Mouse (Mus musculus): ENCODE results near the gene Lrrc49. TPM values are rescaled to one million over a fixed set of nuclear protein-coding genes. Genes with fewer than 3 reads are reported as not detected.

Gene Lrrc49
- total RNA-seq, 2 experiments from 2014 or later = 4.1 to 4.3 TPM

DNA sequence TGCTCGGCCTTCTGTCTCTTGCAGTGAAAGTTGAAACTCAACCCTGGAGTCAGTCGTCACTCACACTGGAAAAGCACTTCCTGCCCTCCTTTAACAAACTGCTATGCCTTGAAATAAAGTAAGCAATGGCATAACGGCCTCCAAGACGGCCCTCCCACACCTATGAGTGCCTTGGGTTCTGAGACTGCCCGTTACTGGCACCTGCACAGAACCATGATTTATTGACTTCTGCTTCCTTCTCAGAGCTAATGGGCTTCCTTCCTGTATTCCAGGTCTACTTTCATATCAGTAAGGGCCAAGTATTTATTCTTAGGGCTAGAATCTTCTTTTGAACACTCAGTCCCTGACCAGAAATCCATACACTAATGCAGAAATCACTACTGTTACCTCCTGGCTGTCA lies 9.0 kb downstream of the Lrrc49 start:
- DNase-seq (ENCODE audit: low spot score) = no peak
- intact Hi-C loops (cut with DNase I) = no loop called here

DNA sequence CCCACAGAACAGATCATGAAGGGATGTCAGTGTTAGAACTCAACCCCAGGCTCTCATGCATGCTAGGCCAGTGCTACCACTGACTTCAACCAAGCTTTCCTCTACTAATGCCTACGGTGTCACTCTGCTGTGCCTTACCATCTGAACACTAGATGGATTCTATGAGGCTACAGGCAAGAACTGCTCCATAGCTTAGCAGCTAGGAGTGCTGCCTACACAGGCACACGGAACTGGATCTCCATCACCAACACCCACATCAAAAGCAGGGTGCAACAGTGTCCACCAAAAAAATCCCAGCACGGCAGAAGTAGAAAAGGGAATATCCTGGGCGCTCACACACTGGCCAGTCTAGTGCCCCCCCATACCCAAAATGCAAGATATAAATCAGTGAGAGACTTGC lies 11.5 kb downstream of the Lrrc49 start:
- intact Hi-C loops (cut with DNase I) = no loop called here
- DNase-seq (ENCODE audit: low spot score) = no peak

DNA sequence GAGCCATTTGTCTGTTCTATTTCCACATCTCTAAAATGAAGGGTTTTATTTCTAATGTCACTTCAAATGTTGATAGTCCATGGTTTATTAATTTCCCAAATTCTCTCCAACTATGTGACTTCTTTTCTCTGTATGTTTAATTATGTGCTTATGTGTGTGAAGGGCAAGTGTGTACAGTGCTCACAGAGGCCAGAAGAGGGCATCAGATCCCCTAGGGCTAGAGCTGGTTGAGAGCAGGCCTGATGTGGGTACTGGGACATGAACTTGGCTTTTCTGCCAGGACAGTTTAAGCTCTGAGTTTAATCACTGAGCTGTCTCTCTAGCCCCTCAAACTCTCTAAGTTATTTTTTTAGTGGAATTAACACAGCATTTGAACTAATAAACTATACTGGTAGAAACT lies 13.2 kb downstream of the Lrrc49 start:
- intact Hi-C loops (cut with DNase I) = no loop called here
- no peak for DNase-seq (ENCODE audit: low spot score)

DNA sequence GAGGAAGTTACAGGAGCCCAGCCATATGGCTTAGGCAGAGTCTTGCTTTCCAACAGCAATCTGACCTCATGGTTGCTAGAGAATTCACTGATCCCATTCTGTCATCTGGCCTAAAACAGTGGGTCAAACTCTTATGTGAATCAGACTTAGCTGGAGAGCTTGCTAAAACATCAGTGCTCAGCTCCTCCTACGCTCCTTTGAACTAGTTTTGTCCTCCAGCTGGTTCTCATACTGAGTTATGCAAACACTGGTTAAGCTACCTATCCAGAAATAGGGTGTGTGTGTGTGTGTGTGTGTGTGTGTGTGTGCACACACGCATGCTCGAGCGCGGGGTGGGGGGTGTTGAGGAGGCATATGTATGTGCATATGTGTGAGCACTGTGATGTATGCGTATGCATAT lies 15.4 kb downstream of the Lrrc49 start:
- DNase-seq (ENCODE audit: low spot score) = no peak
- intact Hi-C loops (cut with DNase I) = no loop called here

DNA sequence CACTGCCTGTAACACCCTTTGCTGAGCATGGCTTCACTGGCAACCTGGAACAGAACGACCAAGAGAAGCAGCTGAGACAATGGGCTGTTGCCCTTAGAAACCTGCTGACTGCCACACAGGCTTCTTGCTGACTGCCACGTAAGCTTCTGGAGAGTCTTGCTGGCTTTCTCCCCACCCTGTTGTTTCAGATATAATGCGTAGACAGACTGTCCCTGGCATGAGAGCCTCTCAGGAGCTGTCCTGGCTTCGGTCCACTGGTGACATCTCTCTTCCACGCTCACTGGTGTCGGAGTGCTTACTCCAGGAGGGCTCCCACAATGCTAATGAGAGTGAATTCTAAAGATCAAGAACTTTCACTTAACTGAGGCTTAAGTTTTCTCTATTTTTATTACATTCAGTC lies 19.1 kb downstream of the Lrrc49 start:
- intact Hi-C loops (cut with DNase I) = no loop called here

DNA sequence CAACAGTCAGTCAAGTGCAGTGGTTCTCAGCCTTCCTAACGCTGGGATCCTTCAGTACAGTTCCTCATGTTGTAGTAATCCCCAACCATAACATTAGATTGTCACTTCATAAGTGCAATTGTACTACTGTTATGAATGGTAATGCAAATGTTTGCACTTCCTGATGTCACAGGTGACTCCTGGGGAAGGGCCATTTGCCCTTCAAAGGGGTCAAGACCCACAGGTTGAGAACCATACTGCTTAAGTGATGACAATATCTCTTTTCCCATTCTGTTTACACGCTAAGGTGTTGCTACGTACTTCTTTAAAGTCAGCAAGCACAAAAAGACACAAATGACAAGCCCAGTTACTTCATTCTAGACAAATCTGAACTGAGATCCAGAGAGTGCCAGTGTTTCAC lies 22.4 kb downstream of the Lrrc49 start:
- intact Hi-C loops (cut with DNase I) = no loop called here
- no peak for DNase-seq (ENCODE audit: low spot score)

More for the DNA sequence above, 19.1 kb downstream of the Lrrc49 start:
- DNase-seq (ENCODE audit: low spot score) = no peak

DNA sequence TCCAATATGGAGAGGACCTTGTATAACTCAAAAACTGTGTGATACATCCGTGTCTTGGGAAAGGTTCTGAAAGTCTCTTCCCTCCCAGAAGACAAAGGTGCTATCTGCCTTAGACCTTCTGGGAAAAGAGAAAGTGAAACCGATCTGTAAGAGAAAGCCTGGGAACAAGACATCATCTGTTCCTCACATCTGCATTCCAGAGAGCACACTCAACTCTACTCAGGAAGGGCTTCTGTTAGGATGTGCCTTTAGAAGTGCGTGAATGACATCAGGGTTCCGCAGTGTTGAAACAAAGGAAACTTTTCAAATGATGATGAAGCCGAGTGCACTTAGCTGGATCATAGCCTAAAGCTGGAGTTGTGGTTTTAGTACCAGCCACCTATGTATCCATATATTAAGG lies 23.1 kb downstream of the Lrrc49 start:
- DNase-seq (ENCODE audit: low spot score) = no peak
- intact Hi-C loops (cut with DNase I) = no loop called here

DNA sequence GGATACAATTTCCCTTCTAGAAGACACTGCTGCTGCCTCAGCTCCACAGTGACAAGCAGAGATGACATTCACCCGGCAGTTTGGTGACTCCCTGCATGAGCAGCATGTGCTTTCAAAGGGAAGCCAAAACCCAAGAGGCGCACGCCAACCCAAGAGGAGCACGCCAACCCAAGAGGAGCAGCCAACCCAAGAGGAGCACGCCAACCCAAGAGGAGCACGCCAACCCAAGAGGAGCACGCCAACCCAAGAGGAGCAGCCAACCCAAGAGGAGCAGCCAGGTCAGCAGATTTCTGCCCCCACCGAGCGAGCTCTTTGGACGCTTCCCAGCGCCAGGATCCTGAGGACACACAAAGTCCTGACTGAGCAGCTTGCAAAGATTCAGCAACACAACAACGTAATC lies 23.6 kb downstream of the Lrrc49 start:
- DNase-seq (ENCODE audit: low spot score) = peak; percentile 6
- intact Hi-C loops (cut with DNase I) = no loop called here

DNA sequence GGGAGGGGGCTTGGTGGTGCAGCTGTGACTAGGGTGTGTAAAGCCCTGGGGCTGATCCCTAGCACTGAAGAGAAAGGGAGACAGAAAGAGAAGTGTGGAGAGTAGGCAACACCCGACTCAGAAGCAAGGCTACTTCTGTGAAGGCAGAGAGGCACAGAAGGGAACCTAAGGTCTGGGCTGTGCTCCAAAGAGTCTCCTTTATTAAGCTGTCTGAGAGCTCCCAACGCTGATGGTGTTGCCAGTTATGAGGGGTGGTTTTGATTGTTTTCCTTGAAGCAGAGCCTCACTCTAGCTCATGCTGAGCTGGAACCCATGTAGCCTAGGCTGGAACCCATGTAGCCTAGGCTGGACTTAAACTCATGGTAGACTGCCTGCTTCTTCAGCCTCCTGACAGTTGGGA lies 25.0 kb downstream of the Lrrc49 start:
- no peak for DNase-seq (ENCODE audit: low spot score)
- intact Hi-C loops (cut with DNase I) = no loop called here

DNA sequence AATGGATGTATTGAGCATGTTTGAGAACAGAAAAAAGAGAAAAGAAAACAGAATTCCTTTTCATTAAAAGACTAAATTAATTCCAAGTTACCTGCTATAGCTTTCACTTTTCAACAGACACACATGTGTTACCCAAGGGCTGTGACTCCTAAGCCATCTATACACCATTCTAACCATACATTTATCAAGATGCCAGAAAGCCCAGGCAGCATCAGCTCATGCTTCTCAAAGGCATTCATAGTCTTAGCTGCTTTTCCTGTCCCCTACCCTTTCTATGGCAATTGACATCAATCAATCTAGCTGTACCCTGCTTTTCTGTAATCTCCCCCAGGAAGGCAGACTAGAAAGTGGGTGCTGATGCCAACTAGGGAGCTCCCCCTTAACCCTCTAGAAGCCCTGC lies 34.4 kb downstream of the Lrrc49 start:
- DNase-seq (ENCODE audit: low spot score) = no peak
- intact Hi-C loops (cut with DNase I) = no loop called here

DNA sequence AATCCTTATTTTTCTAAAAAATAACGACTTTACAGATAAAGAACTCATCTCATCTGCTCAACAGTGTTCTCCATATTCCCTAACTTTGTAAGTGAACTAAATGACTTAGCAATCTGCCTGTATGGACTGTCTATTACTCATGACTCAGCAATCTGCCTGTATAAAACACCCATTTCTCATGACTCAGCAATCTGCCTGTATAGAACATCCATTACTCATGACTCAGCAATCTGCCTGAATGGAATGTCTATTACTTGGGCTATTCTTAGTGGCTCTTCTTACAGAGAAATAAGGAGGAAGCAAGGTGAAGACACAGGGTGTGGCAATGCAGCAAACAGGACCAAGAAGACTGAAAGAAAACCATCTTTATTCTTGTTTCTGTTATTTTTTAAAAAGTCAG lies 34.8 kb downstream of the Lrrc49 start:
- intact Hi-C loops (cut with DNase I) = no loop called here
- no peak for DNase-seq (ENCODE audit: low spot score)

DNA sequence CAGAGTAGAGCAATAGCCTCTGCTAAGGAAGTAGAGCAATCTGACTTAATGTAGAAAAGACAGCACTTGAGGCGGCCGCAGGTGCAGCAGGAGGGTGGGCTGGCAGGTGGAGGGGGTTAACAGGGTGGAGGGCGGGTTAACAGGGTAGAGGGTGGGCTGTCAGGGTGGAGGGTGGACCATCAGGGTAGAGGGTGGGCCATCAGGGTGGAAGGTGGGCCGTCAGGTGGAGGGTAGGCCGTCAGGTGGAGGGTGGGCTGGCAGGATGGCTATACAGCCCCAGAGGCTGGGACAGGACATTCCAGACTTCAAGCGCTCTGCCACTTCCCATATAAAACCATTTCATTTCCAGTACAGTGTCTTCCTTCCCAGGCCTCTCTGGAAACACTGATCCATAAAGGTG lies 37.7 kb downstream of the Lrrc49 start:
- intact Hi-C loops (cut with DNase I) = no loop called here

DNA sequence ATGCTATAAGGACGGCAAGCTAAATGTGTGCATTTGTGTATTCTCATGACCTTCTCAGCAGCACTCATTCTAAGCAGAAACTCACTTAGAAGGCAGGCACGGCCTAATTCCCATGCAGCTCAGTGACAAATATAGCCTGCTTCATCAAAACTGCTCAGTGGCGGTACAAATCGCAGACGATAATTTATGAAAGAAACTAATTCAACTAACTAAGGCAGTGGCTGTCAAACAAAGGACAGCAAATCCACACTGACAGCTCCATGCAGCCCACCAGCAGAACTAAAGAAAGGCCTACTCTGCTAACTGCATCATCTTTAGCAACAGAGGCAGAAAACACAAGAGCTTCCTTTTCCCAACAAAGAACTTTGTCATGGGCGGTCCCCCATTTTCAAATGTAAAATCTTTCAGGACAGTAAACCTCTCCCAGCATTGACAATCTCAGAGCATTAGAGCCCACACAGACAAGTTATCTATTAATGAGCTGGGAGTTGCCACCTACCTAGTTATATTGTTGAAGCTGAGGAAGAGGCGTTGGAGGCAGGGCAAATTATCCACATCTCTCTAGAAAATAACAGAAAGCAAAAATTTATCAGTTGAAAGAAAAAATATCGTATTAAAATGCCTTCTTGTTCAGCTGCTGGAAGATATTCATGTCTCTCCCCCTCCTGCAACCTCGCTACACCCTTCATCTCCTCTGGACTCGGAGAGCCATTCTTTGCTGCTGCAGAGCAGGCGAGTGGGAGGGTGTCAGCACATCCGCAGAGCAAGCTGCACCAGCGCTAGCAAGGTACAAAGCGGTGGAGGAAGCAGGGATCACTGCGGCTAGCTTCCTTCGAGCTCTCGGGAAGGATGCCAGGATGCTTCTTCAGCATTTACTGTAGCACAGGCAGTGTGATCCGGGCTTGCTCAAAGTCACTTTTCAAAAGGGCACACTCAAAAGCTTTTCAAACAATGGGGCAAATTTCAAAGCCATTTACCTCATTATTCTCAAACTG lies 38.7 kb downstream of the Lrrc49 start:
- intact Hi-C loops (cut with DNase I) = no loop called here
- DNase-seq (ENCODE audit: low spot score) = no peak

More for the DNA sequence above, 37.7 kb downstream of the Lrrc49 start:
- no peak for DNase-seq (ENCODE audit: low spot score)

DNA sequence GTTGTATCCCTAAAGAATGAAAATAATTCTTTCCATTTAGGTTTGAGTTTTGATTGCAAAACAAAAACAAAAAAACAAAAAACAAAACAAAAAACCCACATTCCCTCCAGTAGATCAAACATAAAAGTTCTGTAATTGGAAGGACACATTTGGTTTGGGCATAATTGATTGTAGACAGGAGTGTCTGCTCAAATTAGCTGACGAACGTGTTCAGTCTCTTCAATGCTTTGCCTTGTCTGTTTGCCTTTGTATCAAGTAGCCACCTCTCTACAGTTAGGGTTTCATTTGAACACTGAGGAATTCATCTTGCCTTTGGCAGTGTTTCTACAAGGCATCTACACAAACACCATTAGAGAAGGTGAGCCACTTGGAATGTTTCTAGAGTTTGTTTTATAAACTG lies 54.4 kb downstream of the Lrrc49 start:
- intact Hi-C loops (cut with DNase I) = no loop called here

DNA sequence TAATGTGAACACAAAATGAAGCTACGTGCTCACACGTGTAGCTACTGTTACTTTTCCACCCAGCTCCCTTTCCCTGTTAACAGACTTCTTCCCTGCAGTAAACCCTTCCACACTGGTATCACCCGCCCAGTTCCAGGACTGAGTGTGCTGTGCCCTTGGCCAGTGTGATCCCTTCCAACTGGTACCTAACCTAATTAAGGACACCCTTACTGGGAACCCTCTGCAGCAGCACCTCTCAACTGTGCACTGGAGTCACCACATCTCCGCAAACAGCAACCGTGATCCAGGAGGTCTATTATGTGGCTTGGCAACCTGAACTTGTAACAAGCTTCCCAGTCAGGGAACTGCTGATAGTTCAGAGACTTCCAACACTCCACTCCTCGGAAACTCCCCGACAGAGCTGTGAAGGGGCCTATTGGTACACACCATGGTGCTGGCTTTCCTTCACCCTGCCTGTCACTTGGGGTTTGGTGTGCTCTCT lies 61.6 kb downstream of the Lrrc49 start:
- no peak for DNase-seq (ENCODE audit: low spot score)
- intact Hi-C loops (cut with DNase I) = no loop called here

More for the DNA sequence above, 54.4 kb downstream of the Lrrc49 start:
- DNase-seq (ENCODE audit: low spot score) = no peak

DNA sequence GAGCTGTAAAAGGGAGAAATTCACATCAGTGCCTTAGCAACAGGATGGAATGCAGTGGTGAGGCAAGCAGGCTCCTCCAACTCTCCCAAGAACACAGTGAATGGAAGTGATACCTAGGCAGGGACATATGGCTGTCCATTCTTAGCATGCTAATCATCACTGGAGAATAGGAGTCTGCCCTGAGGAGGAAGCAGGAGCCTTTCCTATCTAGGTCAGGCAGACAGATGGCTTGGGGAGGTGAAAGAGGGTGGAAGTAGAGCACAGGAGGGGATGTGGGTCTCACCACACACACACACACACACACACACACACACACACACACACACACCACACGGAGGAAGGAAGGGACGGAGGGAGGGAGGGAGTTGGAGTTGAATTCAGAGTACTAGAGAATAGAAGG lies 62.1 kb downstream of the Lrrc49 start:
- intact Hi-C loops (cut with DNase I) = no loop called here
- no peak for DNase-seq (ENCODE audit: low spot score)

DNA sequence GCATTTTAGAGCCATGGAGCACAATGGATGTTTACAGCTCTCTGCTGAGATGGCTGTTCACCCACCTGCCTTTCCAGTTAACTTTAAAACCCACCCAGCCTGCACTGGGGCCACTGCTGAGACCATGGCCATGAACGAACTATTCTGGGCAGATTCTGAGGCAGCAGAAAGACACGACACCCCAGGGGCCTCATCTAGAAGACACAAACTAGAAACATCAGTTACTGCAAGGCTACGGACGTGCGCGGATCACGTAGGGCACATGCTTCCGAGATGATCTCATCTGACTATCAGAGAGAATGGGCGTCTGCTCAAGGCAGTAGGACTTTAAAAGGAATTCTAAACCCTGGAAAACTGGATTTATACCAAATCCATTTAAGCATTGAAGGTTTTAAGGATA lies 71.0 kb downstream of the Lrrc49 start:
- intact Hi-C loops (cut with DNase I) = no loop called here

DNA sequence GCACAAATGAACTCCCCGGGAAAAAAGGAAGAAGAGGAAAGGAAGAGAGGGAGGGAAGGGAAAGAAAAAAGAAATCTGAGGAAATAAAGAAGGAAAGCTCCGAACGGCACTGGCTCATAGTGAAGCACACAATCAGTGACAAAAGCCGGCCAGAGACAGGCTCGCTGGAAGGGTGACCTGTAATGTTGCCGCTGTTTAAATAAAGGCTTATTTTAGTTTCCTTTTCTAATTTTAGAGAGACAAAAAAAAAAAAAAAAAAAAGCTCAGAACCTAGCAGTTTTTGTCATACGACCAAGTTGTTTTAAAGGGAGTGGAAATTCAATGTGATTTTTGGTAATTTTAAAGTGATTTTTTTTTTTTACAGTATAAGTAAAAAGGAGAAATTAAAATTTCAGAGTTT lies 71.6 kb downstream of the Lrrc49 start:
- intact Hi-C loops (cut with DNase I) = no loop called here
- DNase-seq (ENCODE audit: low spot score) = no peak

More for the DNA sequence above, 71.0 kb downstream of the Lrrc49 start:
- DNase-seq (ENCODE audit: low spot score) = peak; percentile 7

DNA sequence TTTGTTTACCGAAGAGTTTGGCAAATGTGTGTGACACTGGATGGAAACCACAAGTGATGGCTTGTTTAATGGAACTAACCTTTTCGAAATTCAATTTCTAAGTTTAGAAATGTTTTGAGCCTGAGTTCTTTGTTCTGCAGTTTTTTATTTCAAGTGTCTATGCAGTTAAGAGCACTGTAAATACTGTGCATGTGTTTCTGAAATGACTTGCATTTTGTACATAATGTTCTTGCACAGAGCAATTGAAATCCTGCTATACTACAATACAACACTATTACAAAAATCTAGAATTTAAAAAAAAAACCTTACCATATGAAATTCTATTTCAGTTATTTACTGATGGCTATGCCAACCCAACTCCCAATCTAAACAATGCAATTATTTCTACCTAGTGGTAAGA lies 75.7 kb downstream of the Lrrc49 start:
- intact Hi-C loops (cut with DNase I) = no loop called here
- no peak for DNase-seq (ENCODE audit: low spot score)

DNA sequence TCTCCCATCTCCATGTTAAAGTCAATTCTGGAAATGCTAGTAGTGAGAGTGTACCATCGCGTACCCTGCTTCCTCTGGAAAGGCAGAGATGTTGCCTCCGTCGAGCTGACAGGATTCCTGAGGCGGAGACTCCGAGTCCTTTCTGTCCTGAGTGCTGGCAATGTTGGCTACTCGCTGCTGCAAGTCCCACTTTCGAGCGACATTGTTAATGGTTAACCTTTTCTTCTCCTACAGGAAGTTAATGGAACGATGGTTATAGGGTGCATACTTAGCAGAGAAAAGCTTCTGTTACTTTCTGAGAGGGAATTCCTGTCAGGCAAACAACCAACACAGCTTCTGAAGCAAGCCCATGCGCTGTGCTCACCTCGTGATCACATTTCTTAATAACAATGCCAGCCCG lies 77.8 kb downstream of the Lrrc49 start:
- DNase-seq (ENCODE audit: low spot score) = no peak
- intact Hi-C loops (cut with DNase I) = no loop called here

DNA sequence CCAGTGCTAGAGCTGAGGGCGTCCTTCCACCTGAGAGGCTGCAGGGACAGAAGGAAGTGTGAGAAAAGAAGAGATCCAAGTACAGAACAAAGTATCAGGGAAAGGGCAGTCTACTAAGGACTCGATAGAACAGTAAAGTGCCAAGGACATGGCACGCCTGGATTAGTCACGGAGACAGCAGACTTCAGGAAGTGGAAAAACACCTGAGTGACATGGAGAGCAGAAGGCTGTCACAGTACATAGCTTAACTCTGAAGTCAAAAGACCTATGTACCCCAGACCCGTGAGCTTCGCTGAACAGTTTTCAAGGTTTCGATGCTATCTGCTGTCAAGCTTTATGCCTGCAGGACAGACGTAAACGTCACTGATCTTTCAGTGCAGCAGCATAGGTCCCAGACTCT lies 79.1 kb downstream of the Lrrc49 start:
- DNase-seq (ENCODE audit: low spot score) = no peak
- intact Hi-C loops (cut with DNase I) = no loop called here

DNA sequence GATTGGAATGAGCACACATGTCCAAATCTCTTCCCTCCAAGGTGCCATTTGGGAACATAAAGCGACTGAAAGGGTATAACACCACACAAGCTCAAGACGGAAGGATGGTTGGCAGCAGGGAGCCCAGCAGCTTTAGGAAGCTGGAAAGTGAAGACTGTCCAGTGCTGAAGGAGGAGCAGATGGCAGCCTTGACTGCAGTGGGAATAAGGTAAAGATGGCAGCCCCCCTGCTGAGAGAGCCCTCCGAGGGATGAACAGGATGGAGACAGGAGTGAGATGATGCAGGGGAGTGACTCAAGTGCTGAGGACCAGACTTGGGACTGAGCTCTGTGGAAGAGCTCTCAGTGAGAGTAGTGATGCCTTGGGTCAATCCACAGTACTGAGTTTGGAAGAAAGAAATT lies 79.9 kb downstream of the Lrrc49 start:
- DNase-seq (ENCODE audit: low spot score) = no peak
- intact Hi-C loops (cut with DNase I) = no loop called here
